Mouse (Mus musculus) spleen, postnatal 14 days (tissue): Measurements from ENCODE around the gene Tfg.

ENCODE experiments used
- DNase-seq, 2 experiments: peaks; one replicate each; pipeline ENCODE4 v3.0.0; 2021 to 2022; ENCODE audit warnings: low spot score in 2 of 2

The Tfg gene

GRCm38 (mm10) chr16:56645251-56645650 is 72.0 kb downstream of the Tfg start:
- DNase-seq = no peak
